Mouse (Mus musculus): ENCODE results near the gene Suclg1.

GRCm38 (mm10) chr6:73311335-73311734 is 63.2 kb downstream of the Suclg1 start:
- TF ChIP-seq POLR2A (IDR thresholded peaks at IDR 0.05; ENCODE audit: borderline replicate concordance, low read depth, low read length) (no peak), CTCF (IDR thresholded peaks at IDR 0.05; ENCODE audit: low read depth, low read length) (no peak)
